Mouse (Mus musculus) cerebellum, postnatal 36 days (tissue): Measurements from ENCODE around the gene Elobl.
"Not testable (repeated sequence)": the region's sequence is repeated elsewhere in the genome, so short reads cannot be mapped to it uniquely, and the experiment has no call there.

Experiments
- DNase-seq, 2 experiments: peaks; one replicate each; pipeline ENCODE4 v3.0.0; 2021 to 2022; ENCODE audit warnings: mixed read lengths in 2 of 2

Elobl gene

GRCm38 (mm10) chr11:88966881-88967361, at the start of gene Elobl:
Gene Elobl, minus strand, starts transcription at chr11:88966931.
- no peak for DNase-seq

DNA sequence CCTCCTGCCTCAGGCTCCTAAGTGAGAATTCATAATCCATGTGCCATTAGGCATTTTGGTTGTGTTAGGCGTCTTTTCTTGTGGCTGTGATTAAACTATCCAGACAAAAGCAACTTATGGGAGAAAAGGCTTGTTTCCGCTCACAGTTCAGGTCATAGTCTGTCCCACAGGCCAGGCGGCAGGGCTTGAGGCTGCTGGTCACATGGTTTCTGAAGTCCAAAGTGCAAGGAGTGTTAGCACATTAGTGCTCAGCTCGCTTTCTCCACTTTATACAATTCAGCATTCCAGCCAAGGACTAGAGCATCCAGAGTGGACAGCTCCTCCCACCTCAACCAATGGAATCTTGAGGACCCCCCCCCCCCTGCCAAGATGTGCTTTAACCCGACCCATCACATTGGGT, 45.5 kb upstream of the Elobl start:
- no peak for DNase-seq

GRCm38 (mm10) chr11:89009496-89009895, 42.8 kb upstream of the Elobl start:
- DNase-seq, result no peak

DNA sequence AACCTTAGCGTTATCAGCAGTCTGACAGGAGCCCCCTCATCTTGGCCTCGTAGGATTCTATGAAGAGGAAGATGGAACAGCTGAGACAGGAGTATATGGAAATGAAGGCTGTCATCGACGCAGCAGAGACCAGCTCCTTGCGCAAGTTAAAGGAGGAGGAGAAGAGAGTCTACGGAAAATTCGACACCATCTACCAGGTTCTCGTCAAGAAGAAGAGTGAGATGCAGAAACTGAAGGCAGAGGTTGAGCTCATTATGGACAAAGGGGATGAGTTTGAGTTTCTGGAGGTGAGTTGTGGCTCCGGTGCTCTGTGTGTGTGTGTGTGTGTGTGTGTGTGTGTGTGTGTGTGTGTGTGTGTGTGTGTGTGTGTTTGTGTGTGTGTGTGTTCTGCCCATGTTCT, 42.3 kb upstream of the Elobl start:
- no peak for DNase-seq

DNA sequence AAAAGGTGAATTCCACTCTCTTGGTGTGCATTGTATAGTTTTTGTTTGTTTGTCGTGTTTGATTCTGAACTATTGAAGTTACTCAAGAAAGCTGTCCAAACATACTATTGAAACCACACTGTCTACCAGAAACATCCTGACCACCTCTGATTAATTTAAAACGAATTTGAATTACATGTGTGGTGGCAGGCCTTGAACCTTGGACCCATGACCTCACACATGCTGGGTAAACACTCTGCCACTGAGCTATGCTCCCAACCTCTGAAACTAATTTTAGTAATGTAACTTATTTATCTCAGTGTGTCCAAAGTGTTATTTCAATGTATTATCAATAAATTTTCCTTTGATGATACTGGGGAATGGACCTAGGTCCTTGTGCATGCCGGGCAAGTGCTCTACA, 40.9 kb upstream of the Elobl start:
- no peak for DNase-seq

GRCm38 (mm10) chr11:89006404-89006803, 39.7 kb upstream of the Elobl start:
- no peak for DNase-seq

DNA sequence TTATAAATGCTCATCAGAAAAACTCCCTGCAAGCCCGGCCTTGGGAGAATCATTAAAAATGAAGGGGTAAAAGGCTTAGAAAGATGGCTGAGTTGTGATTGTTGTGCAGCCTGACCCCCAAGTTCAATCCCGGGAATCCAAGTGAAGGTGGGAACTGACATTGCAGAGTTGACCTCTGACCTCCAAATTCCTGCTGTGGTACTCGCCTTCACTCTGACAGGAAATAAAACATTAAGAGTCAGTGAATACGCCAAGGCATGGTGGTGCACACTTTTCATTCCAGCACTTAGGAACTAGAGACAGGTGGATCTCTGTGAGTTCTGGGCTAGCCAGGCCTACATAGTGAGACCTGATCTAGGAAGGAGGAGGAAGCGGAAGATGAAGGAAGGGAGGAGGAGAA, 38.7 kb upstream of the Elobl start:
- no peak for DNase-seq

- DNase-seq, result no peak
Measured at GRCm38 (mm10) chr11:89003726-89004125, 37.0 kb upstream of the Elobl start.

GRCm38 (mm10) chr11:89003078-89003477, 36.3 kb upstream of the Elobl start:
- no peak for DNase-seq

- DNase-seq, result no peak
Measured at GRCm38 (mm10) chr11:89002621-89003020, 35.9 kb upstream of the Elobl start.

- DNase-seq, result no peak
Measured at GRCm38 (mm10) chr11:89002068-89002467, 35.3 kb upstream of the Elobl start.

- DNase-seq, result no peak
Measured at GRCm38 (mm10) chr11:89001569-89001968, 34.8 kb upstream of the Elobl start.

- DNase-seq, result no peak
Measured at GRCm38 (mm10) chr11:89000527-89000819, 33.7 kb upstream of the Elobl start.

GRCm38 (mm10) chr11:88999723-89000526, 33.2 kb upstream of the Elobl start:
- no peak for DNase-seq

DNA sequence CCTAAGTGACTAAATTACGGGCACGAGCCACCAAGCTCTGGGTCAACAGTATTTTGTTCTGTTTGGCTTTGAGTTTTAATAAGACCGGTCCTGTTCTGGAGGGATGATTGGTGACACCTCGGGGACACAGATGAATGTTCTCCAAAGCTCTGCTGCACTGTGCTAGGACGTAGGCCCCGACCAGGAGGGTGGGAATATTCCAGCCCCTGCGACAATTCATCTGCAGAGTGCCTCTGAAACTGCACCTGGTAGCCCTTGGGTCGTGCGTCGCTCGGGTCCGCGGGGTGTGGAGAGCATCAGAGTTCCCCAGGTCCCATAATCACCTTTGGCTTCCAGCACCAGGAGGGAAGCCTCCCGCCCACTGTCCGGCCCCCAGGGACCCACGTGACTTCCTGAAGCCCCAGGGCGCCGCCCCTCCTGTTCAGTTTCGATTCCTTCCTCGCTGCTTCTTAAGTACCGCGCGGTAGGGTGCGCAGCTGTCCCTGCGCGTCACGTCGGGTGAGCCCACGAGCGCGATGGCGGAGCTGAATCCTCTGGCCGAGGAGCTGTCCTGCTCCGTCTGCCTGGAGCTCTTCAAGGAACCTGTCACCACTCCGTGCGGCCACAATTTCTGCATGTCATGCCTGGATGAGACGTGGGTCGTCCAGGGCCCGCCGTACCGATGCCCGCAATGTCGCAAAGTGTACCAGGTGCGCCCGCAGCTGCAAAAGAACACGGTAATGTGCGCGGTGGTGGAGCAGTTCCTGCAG, 32.4 kb upstream of the Elobl start, which contains the start of gene Trim25:
Gene Trim25, plus strand, starts transcription at position 403 of the 749 bp plus-strand sequence.
- DNase-seq, result peak in 1 of 2 experiments; percentile 17

- DNase-seq, result no peak
Measured at GRCm38 (mm10) chr11:88998406-88998805, 31.7 kb upstream of the Elobl start.

- DNase-seq, result not testable (repeated sequence)
Measured at GRCm38 (mm10) chr11:88997343-88997742, 30.6 kb upstream of the Elobl start.

GRCm38 (mm10) chr11:88996427-88996826, 29.7 kb upstream of the Elobl start:
- no peak for DNase-seq

DNA sequence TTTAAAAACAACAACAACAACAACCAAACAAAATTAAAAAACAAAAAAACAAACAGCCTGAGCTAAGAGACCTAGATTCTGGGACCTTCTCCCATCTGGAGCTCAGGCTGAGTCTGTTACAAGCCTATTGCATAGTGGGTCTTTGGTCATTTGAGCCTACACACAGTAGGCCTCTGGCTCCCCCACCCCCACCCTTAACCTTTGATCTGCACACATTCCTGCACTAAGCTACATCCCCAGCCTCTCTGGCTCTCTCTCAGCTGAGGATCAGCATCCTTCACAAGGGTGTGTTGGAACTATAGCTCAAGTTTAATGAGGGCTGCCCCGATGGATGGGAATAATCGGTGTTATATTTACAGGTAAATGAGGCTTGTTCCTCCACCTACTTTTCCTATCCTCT, 28.9 kb upstream of the Elobl start:
- no peak for DNase-seq

DNA sequence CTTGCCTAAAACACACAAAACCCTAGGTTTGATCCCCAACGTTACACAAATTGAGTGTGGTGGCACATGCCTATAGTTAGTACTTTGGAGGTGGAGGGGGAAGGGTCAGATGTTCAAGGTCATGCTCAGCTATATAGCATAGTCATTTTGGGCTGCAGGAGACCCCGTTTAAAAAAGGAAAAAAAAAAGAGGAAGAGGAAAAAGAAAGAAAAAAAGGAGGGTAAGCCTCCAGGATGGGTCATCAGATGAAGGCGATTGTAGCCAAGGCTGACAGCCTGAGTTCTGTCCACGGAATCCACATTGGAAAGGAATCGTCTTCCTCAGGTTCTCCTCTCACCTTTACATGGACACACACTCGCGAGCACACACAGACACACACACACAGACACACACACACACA, 27.8 kb upstream of the Elobl start:
- no peak for DNase-seq

DNA sequence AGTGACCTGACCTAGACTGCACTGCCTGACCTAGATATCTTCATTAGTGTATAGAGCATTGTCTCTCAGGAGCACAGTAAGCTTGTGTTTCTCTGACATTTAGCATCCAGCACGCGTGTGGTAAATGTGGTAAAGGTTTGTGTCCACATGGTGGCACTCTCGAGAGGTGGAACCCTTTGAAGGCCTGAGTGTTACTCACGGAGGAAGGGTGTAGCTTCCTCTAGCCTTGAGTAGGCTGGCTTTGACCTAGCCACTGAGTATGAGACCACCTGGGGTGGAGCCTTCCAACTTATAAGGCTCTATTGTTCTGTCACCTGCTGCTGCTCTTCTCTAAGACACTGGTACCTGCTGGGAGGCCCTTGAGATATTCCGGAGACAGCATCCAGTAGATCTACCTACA, 26.9 kb upstream of the Elobl start:
- peak in 1 of 2 experiments; percentile 31 for DNase-seq

DNA sequence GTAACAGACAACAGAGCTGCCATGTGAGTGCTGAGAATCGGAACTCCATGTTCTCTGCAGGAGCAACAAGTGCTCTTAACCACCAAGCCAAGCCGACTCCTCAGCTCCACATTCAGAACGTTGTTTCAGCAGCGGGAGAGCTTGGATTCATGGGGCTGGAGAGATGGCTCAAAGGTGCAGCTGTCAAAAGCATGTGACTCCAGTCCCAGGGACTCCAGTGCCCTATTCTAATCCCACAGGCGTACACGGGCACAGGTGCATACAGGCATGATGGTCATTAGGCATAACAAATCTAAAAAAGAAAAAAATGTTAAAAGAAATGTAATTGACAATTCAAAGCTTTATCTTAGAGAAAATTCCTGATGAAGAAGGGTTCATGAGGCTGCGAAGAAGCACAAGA, 26.5 kb upstream of the Elobl start:
- DNase-seq, result no peak

- DNase-seq, result no peak
Measured at GRCm38 (mm10) chr11:88989530-88989929, 22.8 kb upstream of the Elobl start.

- DNase-seq, result no peak
Measured at GRCm38 (mm10) chr11:88988956-88989355, 22.2 kb upstream of the Elobl start.
